Mouse (Mus musculus) left cerebral cortex, postnatal 4 days (tissue): ENCODE measurements around the gene Snx3. TPM values are rescaled to one million over a fixed set of nuclear protein-coding genes. Genes with fewer than 3 reads are reported as not detected.

ENCODE experiments used
- DNase-seq: peaks from one replicate; pipeline ENCODE4 v3.0.0-alpha.2; 2022
- intact Hi-C: fragments of 180-260 bp; cut with DNase I; formaldehyde crosslinking; loops from one replicate; pipeline ENCODE4 v1.15.1; 2025
- total RNA-seq, 2 experiments: library from RNA; stranded (reverse); gene quantifications; 2 replicates each; pipeline ENCODE4 v1.2.3; 2021

The Snx3 gene
- total RNA-seq, 2 experiments from 2014 or later: 164 to 170 TPM

GRCm38 (mm10) chr10:42577525-42578280 is 75.9 kb downstream of the Snx3 start:
- no peak for DNase-seq
- intact Hi-C loops: no loop called here

- intact Hi-C loops: no loop called here
- no peak for DNase-seq
Observed at GRCm38 (mm10) chr10:42578281-42578675, 76.4 kb downstream of the Snx3 start.

- intact Hi-C loops: no loop called here
- no peak for DNase-seq
Observed at GRCm38 (mm10) chr10:42578698-42579474, 77.1 kb downstream of the Snx3 start.

- no peak for DNase-seq
- intact Hi-C loops: loop anchor here (5.0 to 10.0 kb wide), 2 partner anchors 53 to 245 kb away; no protein-coding TSS in a partner anchor
Observed at GRCm38 (mm10) chr10:42579475-42580130, 77.8 kb downstream of the Snx3 start.

- intact Hi-C loops: loop anchor here (5.0 to 10.0 kb wide), 2 partner anchors 52 to 246 kb away; no protein-coding TSS in a partner anchor
Observed at GRCm38 (mm10) chr10:42580131-42580950, 78.5 kb downstream of the Snx3 start.

GRCm38 (mm10) chr10:42580951-42581277 is 79.1 kb downstream of the Snx3 start:
- DNase-seq: no peak
- intact Hi-C loops: loop anchor here (5.0 to 10.0 kb wide), 2 partner anchors 51 to 246 kb away; no protein-coding TSS in a partner anchor

More at GRCm38 (mm10) chr10:42580131-42580950, 78.5 kb downstream of the Snx3 start:
- no peak for DNase-seq

GRCm38 (mm10) chr10:42581694-42582565 is 80.1 kb downstream of the Snx3 start:
- intact Hi-C loops: loop anchor here (5.0 to 10.0 kb wide), 2 partner anchors 50 to 247 kb away; no protein-coding TSS in a partner anchor
- DNase-seq: no peak

- intact Hi-C loops: loop anchor here (5.0 to 10.0 kb wide), 2 partner anchors 50 to 248 kb away; no protein-coding TSS in a partner anchor
- no peak for DNase-seq
Observed at GRCm38 (mm10) chr10:42582566-42583110, 80.8 kb downstream of the Snx3 start.

- intact Hi-C loops: loop anchor here (5.0 to 10.0 kb wide), 2 partner anchors 49 to 249 kb away; no protein-coding TSS in a partner anchor
- DNase-seq: no peak
Observed at GRCm38 (mm10) chr10:42583157-42583872, 81.5 kb downstream of the Snx3 start, which contains the start of the genes Nr2e1 and Ostm1. Nr2e1 (minus strand) TSS chr10:42583632. Ostm1 (plus strand) TSS chr10:42583822.

- intact Hi-C loops: loop anchor here (5.0 to 10.0 kb wide), 2 partner anchors 48 to 249 kb away; no protein-coding TSS in a partner anchor
- DNase-seq: no peak
Observed at GRCm38 (mm10) chr10:42583902-42584435, 82.1 kb downstream of the Snx3 start.

GRCm38 (mm10) chr10:42584436-42584983 is 82.7 kb downstream of the Snx3 start:
- intact Hi-C loops: loop anchor here (5.0 to 10.0 kb wide), 2 partner anchors 48 to 250 kb away; no protein-coding TSS in a partner anchor

More at GRCm38 (mm10) chr10:42584436-42584983, 82.7 kb downstream of the Snx3 start:
- no peak for DNase-seq

Other genes starting within 250 kb of the Snx3 start
- gene Foxo3, start 225.3 kb upstream of the Snx3 start, total RNA-seq: 10 to 100 TPM; 28.8 to 32.6 TPM
- 1 to 10 TPM; 5.0 to 5.3 TPM for gene Afg1l, start 23.5 kb upstream of the Snx3 start, total RNA-seq
- 10 to 100 TPM; 11.1 to 13.1 TPM for gene Nr2e1, start 81.6 kb downstream of the Snx3 start, total RNA-seq
- 10 to 100 TPM; 32.0 to 34.1 TPM for gene Ostm1, start 81.8 kb downstream of the Snx3 start, total RNA-seq